Mouse (Mus musculus) T-helper 2 cell (primary cell): ENCODE measurements around the gene Raver1.

Experiments
- in situ Hi-C: fragments of 300-600 bp; cut with MboI, MseI; formaldehyde crosslinking; loops from one replicate; pipeline ENCODE4 v1.15.1; 2025; ENCODE audit warnings: high pct_unique_total_duplicates

The Raver1 gene

DNA sequence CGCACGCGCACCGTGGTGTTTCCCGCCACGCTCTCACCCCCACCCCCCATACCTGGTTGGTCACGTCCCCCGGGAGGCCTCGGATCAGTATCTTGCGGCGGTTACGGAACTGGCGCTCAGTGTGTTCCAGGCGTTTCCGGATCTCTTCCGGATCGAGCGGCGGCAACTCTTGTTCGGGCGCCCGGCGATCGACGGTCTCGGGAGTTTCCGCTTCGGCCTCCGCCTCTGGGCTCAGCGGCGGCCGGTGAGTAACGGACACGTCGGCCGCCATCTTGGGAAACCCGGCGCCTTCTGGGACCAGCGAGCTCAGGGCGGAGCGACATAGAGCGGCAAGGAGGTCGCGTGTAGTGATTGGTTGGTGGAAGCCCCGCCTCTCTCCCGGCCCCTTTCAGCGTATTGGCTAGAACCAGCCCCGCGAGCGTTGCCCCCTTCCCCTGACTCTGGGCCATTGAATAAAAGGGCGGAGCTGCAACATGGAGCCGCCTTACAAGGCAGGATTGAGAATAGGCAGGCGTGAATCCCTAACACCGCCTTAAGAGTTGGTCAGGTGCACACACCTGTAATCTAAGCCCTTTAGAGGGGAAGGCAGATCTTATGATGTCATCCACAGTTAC is at the start of gene Raver1, which contains the start of gene Gm38431:
Gene Raver1, minus strand, starts transcription at position 302 of the 614 bp plus-strand sequence.
Gene Gm38431, minus strand, starts transcription at position 291 of the 614 bp plus-strand sequence.
- in situ Hi-C loops = no loop called here

GRCm38 (mm10) chr9:21138386-21138785 is 46.6 kb upstream of the Raver1 start:
- in situ Hi-C loops = loop anchor here (25.0 kb wide), 1 partner anchor 501 kb away; the partner anchor contains the start of genes Fbxl12 and Ubl5

- in situ Hi-C loops = loop anchor here (25.0 kb wide), 1 partner anchor 500 kb away; the partner anchor contains the start of genes Fbxl12 and Ubl5
Measured at GRCm38 (mm10) chr9:21137229-21137628, 45.4 kb upstream of the Raver1 start.

GRCm38 (mm10) chr9:21136401-21136800 is 44.6 kb upstream of the Raver1 start:
- in situ Hi-C loops = loop anchor here (25.0 kb wide), 1 partner anchor 499 kb away; the partner anchor contains the start of genes Fbxl12 and Ubl5

GRCm38 (mm10) chr9:21135941-21136381 is 44.2 kb upstream of the Raver1 start:
- in situ Hi-C loops = loop anchor here (25.0 kb wide), 1 partner anchor 499 kb away; the partner anchor contains the start of genes Fbxl12 and Ubl5

DNA sequence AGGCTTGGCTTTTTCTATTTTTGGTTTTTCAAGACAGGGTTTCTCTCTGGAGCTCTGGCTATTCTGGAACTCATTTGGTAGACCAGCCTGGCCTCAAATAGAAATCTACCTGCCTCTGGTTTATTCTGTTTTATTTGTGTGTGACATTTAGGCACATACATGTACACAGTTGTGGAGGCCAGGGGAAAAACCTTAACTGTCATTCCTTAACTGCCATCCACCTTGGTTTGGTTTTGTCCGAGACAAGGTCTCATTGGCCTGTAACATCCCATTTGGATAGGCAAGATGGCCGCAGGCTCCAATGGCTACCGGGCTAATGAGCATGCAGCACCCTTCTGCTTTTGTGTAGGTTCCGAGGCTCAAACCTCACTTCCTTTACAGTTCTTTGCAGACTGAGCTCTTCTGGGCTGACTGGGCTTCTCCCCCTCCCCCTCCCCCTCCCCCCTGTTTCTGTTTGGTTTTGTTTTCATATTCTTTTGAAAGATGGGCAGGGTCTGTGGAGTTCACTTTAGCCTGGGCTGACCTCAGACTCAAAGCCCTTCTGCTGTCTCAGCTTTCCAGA is 43.6 kb upstream of the Raver1 start:
- in situ Hi-C loops = loop anchor here (25.0 kb wide), 1 partner anchor 498 kb away; the partner anchor contains the start of genes Fbxl12 and Ubl5

DNA sequence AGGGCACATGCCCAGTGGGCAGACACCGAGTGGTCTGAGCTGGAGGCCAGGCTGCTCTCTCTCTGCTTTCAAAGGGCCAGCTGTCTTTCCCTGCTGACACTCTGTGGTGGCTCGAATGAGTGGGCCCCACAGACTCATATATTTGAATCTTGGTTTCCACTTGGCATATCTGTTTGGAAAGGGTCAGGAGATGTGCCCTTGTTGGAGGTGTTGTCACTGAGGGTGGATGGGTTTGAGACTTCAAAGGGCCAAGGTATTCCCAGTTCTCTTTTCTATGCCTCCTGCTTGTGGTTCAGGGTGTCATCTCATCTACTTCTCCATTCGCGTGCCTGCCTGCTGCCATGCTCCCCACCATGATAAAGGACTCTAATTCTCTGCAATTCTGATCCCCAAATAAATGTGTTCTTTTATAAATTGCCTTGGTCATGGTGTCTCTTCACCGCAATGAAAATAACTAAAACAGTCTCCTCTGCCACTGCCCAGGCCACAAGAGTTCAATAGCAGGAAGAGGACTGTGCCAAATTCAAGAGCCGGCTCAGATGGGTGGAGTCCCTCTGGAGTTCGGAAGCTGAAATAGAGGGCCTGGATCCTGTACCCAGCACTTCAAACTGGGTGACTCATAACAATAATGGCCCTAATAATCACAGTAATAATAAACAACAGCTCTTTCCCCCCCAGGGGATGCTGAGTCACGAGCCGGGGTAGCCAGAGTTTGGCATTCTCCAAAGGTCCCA is 43.0 kb upstream of the Raver1 start:
- in situ Hi-C loops = loop anchor here (25.0 kb wide), 1 partner anchor 497 kb away; the partner anchor contains the start of genes Fbxl12 and Ubl5

DNA sequence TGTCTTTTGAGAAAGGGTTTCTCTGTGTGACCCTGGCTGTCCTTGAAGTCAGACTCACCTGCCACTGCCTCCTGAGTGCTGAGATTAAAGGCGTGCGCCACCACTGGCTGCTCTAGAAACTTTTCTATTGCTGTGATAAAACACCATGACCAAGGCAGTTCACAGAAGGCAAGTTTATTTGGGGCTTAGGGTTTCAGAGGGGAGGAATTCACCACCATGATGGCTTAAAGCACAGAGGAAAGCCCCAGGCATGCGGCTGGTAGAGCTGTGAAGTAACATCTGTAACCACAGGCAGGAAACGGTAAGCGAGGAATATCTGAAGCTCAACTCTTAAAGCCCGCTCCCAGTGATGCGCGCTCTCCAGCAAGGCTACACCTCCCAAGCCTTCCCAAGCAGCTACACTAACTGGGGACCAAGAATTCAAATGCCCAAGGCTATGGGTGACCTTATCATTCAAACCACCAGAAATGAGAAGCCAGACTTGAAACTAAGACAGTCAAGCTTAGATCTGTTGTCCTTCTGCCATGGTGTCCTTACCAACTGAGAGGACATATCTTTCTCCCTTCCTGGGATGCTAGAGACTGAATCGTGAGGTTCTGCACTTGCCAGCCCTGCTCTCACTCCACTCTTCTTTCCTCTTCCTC is 41.4 kb upstream of the Raver1 start:
- in situ Hi-C loops = loop anchor here (25.0 kb wide), 1 partner anchor 496 kb away; the partner anchor contains the start of genes Fbxl12 and Ubl5

GRCm38 (mm10) chr9:21132102-21132775 is 40.4 kb upstream of the Raver1 start:
- in situ Hi-C loops = loop anchor here (25.0 kb wide), 1 partner anchor 495 kb away; the partner anchor contains the start of genes Fbxl12 and Ubl5

DNA sequence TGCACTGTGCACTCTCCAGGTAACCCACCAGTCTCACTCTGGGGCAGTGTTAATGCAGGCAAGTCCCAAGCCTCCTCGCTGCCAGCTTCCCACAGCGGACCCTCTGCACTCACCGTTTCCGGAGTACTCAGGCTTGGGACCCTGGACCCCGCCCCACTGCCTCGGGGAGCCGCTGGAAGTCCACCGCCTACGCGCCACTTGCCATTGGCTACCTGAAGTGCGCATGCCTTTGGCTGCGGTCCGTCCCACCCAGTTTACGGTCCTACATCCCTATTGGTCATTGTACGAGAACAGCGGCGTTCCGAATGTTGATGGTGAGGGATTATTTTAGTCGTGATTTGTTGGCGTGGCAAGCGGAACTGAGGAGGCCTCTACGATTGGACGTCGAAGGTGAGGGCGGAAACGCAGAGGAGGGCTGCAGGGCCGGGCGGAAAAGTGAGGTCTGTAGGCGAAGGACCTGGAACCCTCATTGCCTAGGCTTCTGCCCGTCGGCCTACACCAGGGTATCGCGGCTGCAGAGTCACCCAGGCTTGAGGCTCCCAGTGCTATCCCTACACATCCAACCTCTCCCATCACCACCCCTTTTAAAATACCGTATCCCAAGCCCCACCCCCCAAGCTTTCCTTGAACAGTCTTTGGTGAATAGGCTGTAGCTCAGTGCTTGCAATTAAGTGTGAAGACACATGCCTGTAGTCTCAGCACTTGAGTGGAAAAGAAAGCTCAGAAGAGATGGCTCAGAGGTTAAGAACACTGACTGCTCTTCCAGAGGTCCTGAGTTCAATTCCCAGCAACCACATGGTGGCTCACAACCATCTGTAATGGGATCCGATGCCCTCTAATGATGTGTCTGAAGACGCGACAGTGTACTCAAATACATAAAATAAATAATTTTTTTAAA is 39.5 kb upstream of the Raver1 start, which contains the start of gene Tyk2:
Gene Tyk2, minus strand, starts transcription at position 185 of the 898 bp plus-strand sequence.
- in situ Hi-C loops = loop anchor here (25.0 kb wide), 1 partner anchor 494 kb away; the partner anchor contains the start of genes Fbxl12 and Ubl5

GRCm38 (mm10) chr9:21126259-21126627 is 34.4 kb upstream of the Raver1 start:
- in situ Hi-C loops = loop anchor here (25.0 kb wide), 1 partner anchor 489 kb away; the partner anchor contains the start of genes Fbxl12 and Ubl5

DNA sequence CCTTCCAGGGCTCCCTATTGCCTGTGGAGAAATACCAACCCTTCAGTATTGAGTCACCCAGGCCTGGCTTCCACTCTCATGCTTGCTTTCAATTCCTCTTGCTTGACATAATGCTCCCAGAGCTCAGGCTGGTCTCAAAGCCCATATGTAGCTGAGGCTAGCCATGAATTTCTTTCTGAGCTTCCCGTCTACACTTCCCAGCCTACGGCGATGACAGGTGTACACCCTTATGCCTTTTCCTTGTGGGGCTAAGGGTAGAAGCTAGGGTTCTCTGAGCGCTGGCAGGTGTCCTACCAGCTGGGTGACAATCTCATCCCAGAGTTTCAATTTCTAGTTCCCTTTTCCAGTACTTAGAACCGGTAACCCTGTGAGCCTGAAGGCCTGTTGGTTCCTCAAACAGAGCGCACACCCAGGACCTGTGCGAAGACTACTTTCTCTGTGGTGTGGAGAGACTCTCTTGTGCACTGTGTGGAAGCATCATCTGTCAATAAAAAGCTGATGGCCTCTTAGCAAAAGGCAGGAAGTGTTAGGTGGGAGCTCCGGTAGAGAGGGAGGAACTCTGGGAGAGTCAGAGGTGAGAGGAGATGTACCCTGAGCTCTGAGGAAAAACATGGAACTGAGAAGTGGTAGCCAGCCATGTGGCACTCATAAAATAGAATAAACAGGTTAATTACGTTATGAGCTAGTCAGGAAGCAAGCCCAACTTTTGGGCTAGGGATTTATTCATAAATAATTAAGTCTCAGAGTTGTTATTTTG is 33.9 kb upstream of the Raver1 start:
- in situ Hi-C loops = loop anchor here (25.0 kb wide), 1 partner anchor 488 kb away; the partner anchor contains the start of genes Fbxl12 and Ubl5

DNA sequence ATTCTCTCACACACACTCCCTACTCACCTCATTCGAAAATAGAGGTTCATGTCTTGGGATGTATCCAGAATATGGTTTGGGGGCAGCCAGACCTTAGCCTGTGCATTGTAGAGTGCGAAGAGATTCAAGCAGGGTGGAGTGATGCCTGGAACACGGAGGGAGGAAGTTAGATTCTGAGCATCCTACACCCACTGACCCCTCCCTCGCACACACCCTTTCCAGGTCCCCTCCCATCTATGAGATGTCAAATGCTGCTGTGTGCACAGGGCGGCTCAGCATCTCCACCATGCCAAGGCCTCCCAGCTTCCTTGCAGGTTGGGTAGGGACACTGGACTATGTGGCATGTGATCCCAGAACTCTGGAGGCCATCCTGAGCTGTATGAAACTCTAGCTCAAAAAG is 33.0 kb upstream of the Raver1 start:
- in situ Hi-C loops = loop anchor here (25.0 kb wide), 1 partner anchor 488 kb away; the partner anchor contains the start of genes Fbxl12 and Ubl5

GRCm38 (mm10) chr9:21121483-21121882 is 29.7 kb upstream of the Raver1 start:
- in situ Hi-C loops = no loop called here

GRCm38 (mm10) chr9:21117073-21117472 is 25.3 kb upstream of the Raver1 start:
- in situ Hi-C loops = loop anchor here (5.0 to 10.0 kb wide), 2 partner anchors 75 to 1258 kb away; no protein-coding TSS in a partner anchor

DNA sequence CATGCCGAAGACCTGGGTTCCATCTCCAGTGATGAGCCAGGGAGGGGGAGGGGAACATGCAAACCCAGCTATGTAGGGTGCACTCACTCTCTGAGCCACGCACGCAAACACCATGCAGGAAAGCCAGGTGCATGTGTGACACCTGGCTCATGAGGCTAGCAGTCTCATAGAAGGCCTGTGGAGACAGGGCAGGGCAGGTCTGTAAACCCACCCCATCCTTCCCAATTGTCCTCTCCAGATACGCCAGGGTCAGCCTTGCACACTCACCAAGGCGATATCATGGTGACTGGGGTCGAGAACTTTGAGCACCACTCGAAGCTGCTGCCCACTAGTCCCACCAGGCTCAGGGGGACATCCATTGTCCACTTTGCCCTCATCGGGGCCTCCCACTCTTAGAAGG is 23.3 kb upstream of the Raver1 start:
- in situ Hi-C loops = loop anchor here (5.0 to 10.0 kb wide), 2 partner anchors 73 to 1260 kb away; no protein-coding TSS in a partner anchor

GRCm38 (mm10) chr9:21114190-21114589 is 22.4 kb upstream of the Raver1 start:
- in situ Hi-C loops = loop anchor here (10.0 kb wide), 1 partner anchor 1261 kb away; no protein-coding TSS in a partner anchor

- in situ Hi-C loops = loop anchor here (10.0 kb wide), 1 partner anchor 1261 kb away; no protein-coding TSS in a partner anchor
Measured at GRCm38 (mm10) chr9:21113751-21114150, 21.9 kb upstream of the Raver1 start.
